Mouse (Mus musculus): Measurements from ENCODE around the gene Mmp9. TPM values are rescaled to one million over a fixed set of nuclear protein-coding genes. Genes with fewer than 3 reads are reported as not detected.

Mmp9 gene
- total RNA-seq, 2 experiments from 2014 or later: 0.46 to 1.1 TPM

DNA sequence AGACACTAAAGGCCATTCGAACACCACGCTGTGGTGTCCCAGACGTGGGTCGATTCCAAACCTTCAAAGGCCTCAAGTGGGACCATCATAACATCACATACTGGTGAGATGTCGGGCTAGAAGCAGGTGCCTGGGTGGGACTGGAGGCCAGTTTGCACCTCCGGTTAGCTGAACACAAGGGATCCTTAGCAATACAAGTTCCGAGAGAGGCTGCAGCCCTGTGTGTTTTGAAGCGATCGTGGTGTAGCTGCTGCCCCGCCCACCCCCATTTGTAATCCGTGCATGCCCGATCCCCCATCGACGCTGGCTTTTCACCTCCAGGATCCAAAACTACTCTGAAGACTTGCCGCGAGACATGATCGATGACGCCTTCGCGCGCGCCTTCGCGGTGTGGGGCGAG lies 8.4 kb downstream of the Mmp9 start:
- intact Hi-C loops (cut with DNase I): no loop called here
- TF ChIP-seq CTCF (IDR thresholded peaks at IDR 0.05): no peak
- Histone ChIP-seq H3K27ac (no peak overlapping the region), H3K4me3 (peak overlapping the region; percentile 17)
- no peak for DNase-seq

DNA sequence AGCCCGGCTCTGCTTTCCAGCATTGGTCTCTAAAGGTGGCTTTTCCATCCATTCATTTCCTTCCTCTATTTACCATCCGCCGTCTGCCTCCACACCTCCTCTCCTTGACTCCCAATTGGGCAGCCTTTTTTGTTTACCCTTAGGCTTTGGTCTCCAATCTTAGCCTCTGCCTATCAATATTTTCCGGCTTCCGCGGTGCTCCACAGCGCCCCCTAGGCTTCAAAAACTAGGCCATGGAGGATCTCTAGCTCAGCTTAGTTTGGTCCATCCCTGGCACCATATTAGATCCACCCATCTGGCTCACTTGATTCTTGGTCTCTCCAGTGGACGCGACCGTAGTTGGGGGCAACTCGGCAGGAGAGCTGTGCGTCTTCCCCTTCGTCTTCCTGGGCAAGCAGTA lies 9.9 kb downstream of the Mmp9 start:
- Histone ChIP-seq H3K4me3 (no peak overlapping the region), H3K27ac (no peak overlapping the region)
- DNase-seq: no peak
- TF ChIP-seq CTCF (IDR thresholded peaks at IDR 0.05): peak; percentile 40
- intact Hi-C loops (cut with DNase I): no loop called here

DNA sequence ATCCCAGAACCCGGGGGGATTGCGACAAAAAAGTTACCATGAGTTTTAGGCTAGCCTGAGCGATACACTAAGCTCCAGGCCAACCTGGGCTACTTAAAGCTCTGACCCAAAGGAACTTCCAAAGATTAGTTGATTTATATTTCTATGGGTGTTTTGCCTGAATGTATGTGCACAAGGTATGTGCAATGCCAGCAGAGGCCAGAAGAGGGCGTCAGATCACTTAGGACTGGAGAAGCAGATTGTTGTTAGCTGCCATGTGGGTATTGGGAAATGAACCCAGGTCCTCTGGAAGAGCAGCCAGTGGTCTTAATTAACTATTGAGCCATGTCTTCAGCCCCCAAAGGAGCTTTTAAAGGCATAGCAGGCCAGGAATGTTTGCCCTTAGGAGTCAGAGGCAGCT lies 11.2 kb downstream of the Mmp9 start:
- peak; percentile 21; the same call in 1 of the 2 replicates for TF ChIP-seq CTCF (IDR thresholded peaks at IDR 0.05)
- intact Hi-C loops (cut with DNase I): no loop called here
- Histone ChIP-seq H3K27ac (no peak overlapping the region), H3K4me3 (no peak overlapping the region)
- no peak for DNase-seq

DNA sequence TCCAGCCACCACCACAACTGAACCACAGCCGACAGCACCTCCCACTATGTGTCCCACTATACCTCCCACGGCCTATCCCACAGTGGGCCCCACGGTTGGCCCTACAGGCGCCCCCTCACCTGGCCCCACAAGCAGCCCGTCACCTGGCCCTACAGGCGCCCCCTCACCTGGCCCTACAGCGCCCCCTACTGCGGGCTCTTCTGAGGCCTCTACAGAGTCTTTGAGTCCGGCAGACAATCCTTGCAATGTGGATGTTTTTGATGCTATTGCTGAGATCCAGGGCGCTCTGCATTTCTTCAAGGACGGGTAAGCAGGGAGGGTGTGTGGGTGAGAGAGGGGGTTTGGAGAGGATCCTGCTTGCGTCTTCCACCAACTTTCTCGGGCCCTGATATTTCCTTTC lies 11.9 kb downstream of the Mmp9 start:
- Histone ChIP-seq H3K4me3 (no peak overlapping the region), H3K27ac (no peak overlapping the region)
- intact Hi-C loops (cut with DNase I): no loop called here
- TF ChIP-seq CTCF (IDR thresholded peaks at IDR 0.05): peak; percentile 5; the same call in 1 of the 2 replicates
- DNase-seq: no peak

DNA sequence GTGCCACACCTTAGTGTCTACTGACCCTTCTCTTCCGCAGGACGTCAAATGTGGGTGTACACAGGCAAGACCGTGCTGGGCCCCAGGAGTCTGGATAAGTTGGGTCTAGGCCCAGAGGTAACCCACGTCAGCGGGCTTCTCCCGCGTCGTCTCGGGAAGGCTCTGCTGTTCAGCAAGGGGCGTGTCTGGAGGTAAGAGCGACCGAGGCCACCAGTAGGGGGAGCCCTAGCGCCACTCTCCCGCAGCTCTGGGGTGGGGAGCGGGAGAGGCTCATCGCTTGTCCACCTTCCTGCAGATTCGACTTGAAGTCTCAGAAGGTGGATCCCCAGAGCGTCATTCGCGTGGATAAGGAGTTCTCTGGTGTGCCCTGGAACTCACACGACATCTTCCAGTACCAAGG lies 12.6 kb downstream of the Mmp9 start:
- H3K27ac ChIP-seq: no peak overlapping the region
- H3K4me3 ChIP-seq: no peak overlapping the region
- peak; percentile 82 for DNase-seq
- peak; percentile 95 for TF ChIP-seq CTCF (IDR thresholded peaks at IDR 0.05)
- intact Hi-C loops (cut with DNase I): no loop called here

DNA sequence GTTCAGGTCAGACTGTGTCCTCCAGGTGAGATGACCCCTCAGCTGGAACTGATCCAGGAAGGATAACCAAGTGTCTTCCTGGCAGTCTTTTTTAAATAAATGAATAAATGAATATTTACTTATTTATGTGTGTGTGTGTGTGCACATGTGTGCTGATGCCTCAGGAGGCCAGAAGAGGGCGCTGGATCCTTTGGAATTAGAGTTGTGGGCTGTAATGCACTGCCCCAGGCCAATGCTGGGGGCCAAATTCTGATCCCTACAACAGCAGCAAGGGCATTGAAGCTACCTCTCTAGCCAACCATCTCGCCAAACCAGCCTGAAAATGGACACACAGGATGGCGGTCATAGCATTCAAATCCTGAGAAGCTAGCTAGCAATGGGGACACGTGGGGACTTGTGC lies 15.1 kb downstream of the Mmp9 start:
- no peak for DNase-seq
- no peak for TF ChIP-seq CTCF (IDR thresholded peaks at IDR 0.05)
- Histone ChIP-seq H3K4me3 (no peak overlapping the region), H3K27ac (no peak overlapping the region)
- intact Hi-C loops (cut with DNase I): no loop called here

DNA sequence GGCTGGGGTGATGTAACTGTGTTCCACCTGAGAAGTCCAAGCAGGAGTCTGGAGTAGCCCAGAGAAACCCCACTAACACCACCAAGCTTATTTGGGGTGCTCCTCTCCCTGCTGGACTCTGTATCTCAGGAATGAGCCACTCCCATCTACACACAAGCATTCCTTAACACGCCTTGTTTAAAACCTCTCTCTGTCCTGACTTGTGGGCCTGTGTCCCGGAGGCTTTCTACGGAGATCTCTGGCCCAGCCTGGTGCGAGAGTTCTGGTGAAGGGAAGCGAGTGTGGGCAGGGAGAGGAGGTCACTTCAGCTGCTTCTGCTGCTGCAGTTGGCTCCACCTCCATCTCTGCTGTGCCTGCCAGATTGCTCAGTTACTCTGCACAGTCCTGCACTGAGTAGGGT lies 15.6 kb downstream of the Mmp9 start:
- H3K27ac ChIP-seq: no peak overlapping the region
- DNase-seq: no peak
- intact Hi-C loops (cut with DNase I): no loop called here
- TF ChIP-seq CTCF (IDR thresholded peaks at IDR 0.05): no peak
- H3K4me3 ChIP-seq: no peak overlapping the region

DNA sequence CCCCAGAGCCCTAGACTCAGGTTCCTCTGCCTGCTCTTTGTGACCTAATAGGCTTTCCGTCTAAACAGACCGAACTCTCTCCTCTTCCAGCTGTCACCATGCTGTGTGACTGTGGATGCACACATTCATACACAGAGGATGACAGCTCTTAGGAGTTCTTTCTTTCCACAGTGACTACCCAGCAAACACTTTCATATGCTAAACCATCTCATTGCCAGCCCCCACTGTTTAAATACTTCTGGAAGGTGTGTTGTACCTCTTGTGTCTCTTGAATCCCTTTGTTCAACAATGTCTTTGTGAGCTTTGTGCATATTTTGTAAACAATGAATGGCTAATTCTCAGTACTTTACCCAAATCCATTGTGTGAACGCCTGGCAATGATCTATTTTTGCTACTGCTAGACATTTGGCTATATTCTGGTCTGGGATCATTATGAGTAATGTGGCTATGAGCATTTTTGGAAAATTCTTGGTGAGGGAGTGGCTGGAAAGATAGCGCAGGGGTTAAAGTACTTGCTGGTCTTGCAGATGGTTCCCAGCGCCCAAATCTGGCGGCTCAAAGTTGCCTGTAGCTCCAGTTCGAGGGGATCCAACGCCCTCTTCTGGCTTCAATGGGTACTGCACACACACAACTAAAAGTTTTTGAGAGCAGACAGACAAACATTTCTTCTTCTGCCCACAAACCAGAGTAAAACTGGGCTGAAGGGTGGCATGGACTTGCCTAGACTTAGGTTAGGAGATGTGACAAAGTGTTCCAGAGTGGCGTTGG lies 17.2 kb downstream of the Mmp9 start:
- intact Hi-C loops (cut with DNase I): no loop called here
- no peak for DNase-seq
- Histone ChIP-seq H3K27ac (no peak overlapping the region), H3K4me3 (no peak overlapping the region)
- TF ChIP-seq CTCF (IDR thresholded peaks at IDR 0.05): peak; percentile 22; the same call in 1 of the 2 replicates

DNA sequence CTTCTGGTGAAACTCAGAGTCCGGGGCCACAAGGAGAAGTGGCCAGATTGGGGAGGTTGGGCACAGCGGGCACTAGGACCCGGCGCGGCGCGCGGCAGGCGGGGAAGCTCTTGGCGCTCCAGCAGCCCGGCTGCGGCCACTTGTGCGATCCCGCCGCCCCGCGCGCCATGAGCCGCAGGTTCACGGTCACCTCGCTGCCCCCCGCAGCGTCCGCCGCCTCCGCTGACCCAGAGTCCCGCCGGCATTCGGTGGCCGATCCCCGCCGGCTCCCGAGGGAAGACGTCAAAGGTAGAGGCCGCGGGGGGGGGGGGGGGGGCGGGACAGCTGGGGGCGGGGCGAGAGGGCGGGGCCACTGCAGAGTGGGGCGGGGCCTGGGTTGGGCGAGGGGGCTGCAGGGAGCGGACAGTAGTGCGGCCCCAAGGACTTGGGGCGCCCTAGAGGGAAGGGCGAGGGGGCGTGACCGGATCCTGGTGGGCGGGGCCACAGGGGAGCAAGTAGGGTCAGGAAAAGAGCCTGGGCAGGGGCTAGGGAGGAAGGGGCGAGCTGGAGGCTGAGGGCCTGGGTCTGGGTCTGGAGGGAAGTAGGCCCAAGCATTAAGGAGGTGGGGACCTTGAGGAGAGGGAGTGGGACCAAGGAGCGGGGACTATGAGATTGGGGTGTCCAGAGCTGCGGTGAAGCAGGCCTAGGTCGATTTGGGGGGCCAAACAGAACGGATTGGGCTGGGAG lies 20.3 kb downstream of the Mmp9 start, which contains the start of gene Slc12a5:
TSS of gene Slc12a5 (plus strand) at position 87 of the 726 bp plus-strand sequence.
- intact Hi-C loops (cut with DNase I): loop anchor here (5.0 to 10.0 kb wide), 2 partner anchors 71 to 154 kb away; partner anchors contain the start of gene Ncoa5
- TF ChIP-seq CTCF (IDR thresholded peaks at IDR 0.05): no peak
- Histone ChIP-seq H3K4me3 (peak within 1 kb of the TSS; percentile 73), H3K27ac (no peak within 1 kb of the TSS)
- DNase-seq: peak; percentile 58

DNA sequence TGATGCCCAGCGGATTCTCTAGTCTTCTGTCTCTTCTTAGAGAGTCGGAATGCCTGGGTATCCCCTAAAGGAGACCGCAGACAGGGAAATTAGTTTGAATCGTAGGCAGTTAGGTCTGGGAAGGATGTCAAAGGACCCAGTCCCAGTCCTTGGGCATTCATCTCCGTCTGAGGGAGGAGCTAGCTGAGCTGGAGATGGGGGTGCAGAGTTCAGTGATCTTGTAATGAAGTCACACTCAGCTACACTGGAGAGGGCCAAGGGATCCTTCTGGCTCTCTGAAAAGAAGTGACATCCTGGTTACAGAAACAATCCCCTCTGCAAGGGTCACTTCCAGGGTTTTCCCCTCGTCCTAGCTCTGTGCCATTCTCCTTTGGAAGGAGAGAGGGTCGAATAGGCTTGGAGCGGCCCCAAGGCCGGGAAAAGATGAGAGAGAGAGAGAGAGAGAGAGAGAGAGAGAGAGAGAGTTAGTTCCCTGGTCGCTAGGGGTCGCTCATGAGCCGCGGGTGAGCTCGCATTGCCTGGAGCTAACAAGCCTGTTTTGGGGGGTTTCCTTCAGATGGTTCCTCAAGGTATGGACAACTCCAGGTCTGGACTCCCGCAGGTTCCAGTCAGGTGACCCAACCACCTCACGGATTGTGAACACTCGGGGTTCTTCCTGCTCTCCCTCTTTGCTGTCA lies 21.1 kb downstream of the Mmp9 start:
- peak overlapping the region; percentile 73; the same call in 1 of the 2 replicates for H3K4me3 ChIP-seq
- TF ChIP-seq CTCF (IDR thresholded peaks at IDR 0.05): peak; percentile 71
- DNase-seq: peak; percentile 63

DNA sequence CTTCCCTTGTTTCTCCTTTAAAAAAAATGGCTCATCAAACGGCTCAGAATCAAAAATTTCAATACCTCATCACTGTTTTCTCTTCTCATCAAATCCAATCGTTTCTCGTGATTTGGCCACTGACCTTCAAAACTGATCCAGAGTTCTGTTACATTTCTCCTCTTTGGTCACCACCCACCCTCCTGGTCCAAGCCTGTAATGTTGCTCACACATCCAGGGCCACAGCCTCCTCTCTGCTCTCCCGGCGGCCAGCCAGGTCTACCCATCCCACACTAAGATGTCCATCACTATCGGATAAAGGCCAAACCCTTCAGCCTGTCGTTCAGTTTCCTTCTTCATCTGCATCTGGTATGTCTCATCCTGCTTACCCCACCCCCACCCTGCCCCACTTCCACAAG lies 21.6 kb downstream of the Mmp9 start:
- Histone ChIP-seq H3K4me3 (no peak overlapping the region), H3K27ac (no peak overlapping the region)
- intact Hi-C loops (cut with DNase I): loop anchor here (5.0 to 10.0 kb wide), 2 partner anchors 70 to 153 kb away; partner anchors contain the start of gene Ncoa5
- DNase-seq: no peak
- TF ChIP-seq CTCF (IDR thresholded peaks at IDR 0.05): no peak

More for the DNA sequence above, 21.1 kb downstream of the Mmp9 start:
- intact Hi-C loops (cut with DNase I): loop anchor here (5.0 to 10.0 kb wide), 2 partner anchors 71 to 153 kb away; partner anchors contain the start of gene Ncoa5
- H3K27ac ChIP-seq: no peak overlapping the region

DNA sequence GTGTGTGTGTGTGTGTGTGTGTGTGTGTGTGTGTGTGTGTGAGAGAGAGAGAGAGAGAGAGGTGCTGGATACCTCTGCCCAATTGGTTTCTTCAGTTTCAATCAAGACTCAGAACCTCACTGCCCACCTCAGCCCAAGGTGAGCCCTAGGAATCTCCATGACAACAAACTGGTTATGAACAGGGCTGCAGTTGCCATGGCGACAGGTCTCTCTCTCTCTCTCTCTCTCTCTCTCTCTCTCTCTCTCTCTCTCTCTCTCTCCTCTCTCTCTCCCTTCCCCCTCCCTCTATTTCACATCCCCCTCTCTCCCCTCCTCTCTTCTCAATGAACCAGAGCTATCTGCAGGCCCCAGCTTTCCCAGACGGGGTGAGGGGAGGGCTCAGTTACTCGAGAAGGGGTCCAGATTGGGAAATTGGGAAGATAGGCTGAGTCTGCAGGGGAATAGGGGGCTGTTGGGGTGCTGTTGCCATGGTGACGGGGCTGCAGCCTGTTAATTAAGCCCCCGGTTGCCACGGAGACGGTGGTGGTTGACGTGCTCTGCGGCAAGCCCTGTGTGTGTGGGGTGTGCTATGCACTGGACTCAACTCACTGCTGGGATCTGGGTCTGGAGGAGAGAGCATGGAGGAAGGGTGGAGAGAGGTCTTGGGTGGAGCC lies 23.8 kb downstream of the Mmp9 start:
- intact Hi-C loops (cut with DNase I): loop anchor here (5.0 to 10.0 kb wide), 2 partner anchors 68 to 150 kb away; partner anchors contain the start of gene Ncoa5
- TF ChIP-seq CTCF (IDR thresholded peaks at IDR 0.05): no peak
- no peak for DNase-seq
- Histone ChIP-seq H3K27ac (no peak overlapping the region), H3K4me3 (no peak overlapping the region)
